Mouse (Mus musculus) CH12.LX (cell line): ENCODE measurements around the gene Klhl35. TPM values are rescaled to one million over a fixed set of nuclear protein-coding genes. Genes with fewer than 3 reads are reported as not detected.

Source experiments
- DNase-seq: peaks from one replicate; pipeline ENCODE4 v3.0.0-alpha.2; 2013; ENCODE audit errors: extremely low read depth
- H3K27ac ChIP-seq: 2 replicates; pipeline ENCODE4 v1.5.1; 2012; ENCODE audit warnings: low read depth, mild to moderate bottlenecking, control low read depth, moderate library complexity; ENCODE audit not compliant: insufficient read depth
- H3K27me3 ChIP-seq: replicated peaks from 2 replicates; pipeline ENCODE3; 2012; ENCODE audit warnings: inconsistent platforms
- H3K36me3 ChIP-seq, 2 experiments: replicated peaks in 1 of 2; 2 replicates each; pipeline versions ENCODE3 to v1.6.1; 2012; ENCODE audit warnings: inconsistent platforms in 1 of 2, low read length in 1 of 2, mild to moderate bottlenecking in 1 of 2, mixed read lengths in 1 of 2, moderate library complexity in 1 of 2; ENCODE audit not compliant: control insufficient read depth in 1 of 2, insufficient read depth in 1 of 2
- H3K4me1 ChIP-seq, 2 experiments: 2 replicates each; pipeline ENCODE4 v1.6.1; 2012; ENCODE audit warnings: inconsistent platforms in 1 of 2, moderate library complexity in 1 of 2; ENCODE audit not compliant: insufficient read depth in 2 of 2, control insufficient read depth in 1 of 2
- H3K4me2 ChIP-seq: 2 replicates; pipeline ENCODE4 v1.6.1; 2012; ENCODE audit warnings: low read depth, mild to moderate bottlenecking, control low read depth; ENCODE audit not compliant: poor library complexity, insufficient read depth, severe bottlenecking
- H3K4me3 ChIP-seq, 3 experiments: fragments of 150-350 bp in 1 of 3; sonication (generic) in 1 of 3; replicated peaks in 1 of 3; 2 replicates each; pipeline versions ENCODE3 to v1.5.1; 2011 to 2012; ENCODE audit warnings: low read depth in 2 of 3, low read length in 2 of 3, mild to moderate bottlenecking in 2 of 3, moderate library complexity in 2 of 3, control low read depth in 1 of 3, improper control_type of control experiment in 1 of 3, inconsistent platforms in 1 of 3, mixed read lengths in 1 of 3; ENCODE audit not compliant: poor library complexity in 1 of 3
- H3K79me2 ChIP-seq: replicated peaks from 2 replicates; pipeline ENCODE4 v1.6.1; 2012; ENCODE audit warnings: mild to moderate bottlenecking, moderate library complexity; ENCODE audit not compliant: control insufficient read depth, poor library complexity, insufficient read depth, severe bottlenecking; ENCODE audit errors: extremely low read depth
- H3K9ac ChIP-seq: 2 replicates; pipeline ENCODE4 v1.6.1; 2012; ENCODE audit warnings: low read depth, mild to moderate bottlenecking, control low read depth, moderate library complexity; ENCODE audit not compliant: insufficient read depth
- H3K9me3 ChIP-seq: replicated peaks from 2 replicates; pipeline ENCODE3; 2012; ENCODE audit warnings: low read length, inconsistent platforms, mixed read lengths
- CHD1 ChIP-seq: IDR thresholded peaks from 2 replicates; pipeline ENCODE4 v1.6.1; 2012; ENCODE audit warnings: low read depth, low read length, improper control_type of control experiment, inconsistent platforms
- CTCF ChIP-seq, 2 experiments: IDR thresholded peaks in 1 of 2; conservative IDR thresholded peaks in 1 of 2; 2 replicates each; pipeline ENCODE4 v1.5.1; 2011 to 2012; ENCODE audit warnings: low read depth in 2 of 2, low read length in 2 of 2, improper control_type of control experiment in 1 of 2, inconsistent platforms in 1 of 2, mild to moderate bottlenecking in 1 of 2, moderate library complexity in 1 of 2
- E2F4 ChIP-seq: IDR thresholded peaks from 2 replicates; pipeline ENCODE4 v1.6.1; 2011; ENCODE audit warnings: low read depth, low read length, improper control_type of control experiment; ENCODE audit not compliant: insufficient replicate concordance
- ELF1 ChIP-seq: IDR thresholded peaks from 2 replicates; pipeline ENCODE4 v1.6.1; 2014; ENCODE audit warnings: low read depth, mild to moderate bottlenecking, inconsistent platforms, low read length, improper control_type of control experiment
- ETS1 ChIP-seq: conservative IDR thresholded peaks from 2 replicates; pipeline ENCODE4 v1.6.1; 2012; ENCODE audit warnings: low read depth, mild to moderate bottlenecking, inconsistent platforms, low read length, improper control_type of control experiment, moderate library complexity
- GABPA ChIP-seq: IDR thresholded peaks from 2 replicates; pipeline ENCODE4 v1.6.1; 2012; ENCODE audit warnings: low read depth, low read length, improper control_type of control experiment, inconsistent platforms; ENCODE audit not compliant: insufficient replicate concordance
- IRF4 ChIP-seq: IDR thresholded peaks from 2 replicates; pipeline ENCODE4 v1.6.1; 2014; ENCODE audit warnings: low read depth, mild to moderate bottlenecking, inconsistent platforms, low read length, improper control_type of control experiment
- JUND ChIP-seq: conservative IDR thresholded peaks from 2 replicates; pipeline ENCODE4 v1.6.1; 2011; ENCODE audit warnings: low read depth, low read length, improper control_type of control experiment
- MAZ ChIP-seq: IDR thresholded peaks from 2 replicates; pipeline ENCODE4 v1.6.1; 2012; ENCODE audit warnings: low read depth, mild to moderate bottlenecking, inconsistent platforms, low read length, improper control_type of control experiment, moderate library complexity
- MEF2A ChIP-seq: IDR thresholded peaks from 2 replicates; pipeline ENCODE4 v1.6.1; 2014; ENCODE audit warnings: low read depth, mild to moderate bottlenecking, inconsistent platforms, low read length, improper control_type of control experiment, borderline replicate concordance
- MXI1 ChIP-seq: IDR thresholded peaks from 2 replicates; pipeline ENCODE4 v1.6.1; 2011; ENCODE audit warnings: mild to moderate bottlenecking, low read depth, low read length, improper control_type of control experiment
- MYC ChIP-seq: IDR thresholded peaks from 2 replicates; pipeline ENCODE4 v1.6.1; 2011; ENCODE audit warnings: low read depth, mild to moderate bottlenecking, improper control_type of control experiment, low read length
- POLR2A ChIP-seq: IDR thresholded peaks from 2 replicates; pipeline ENCODE4 v1.6.1; 2011; ENCODE audit warnings: low read depth, mild to moderate bottlenecking, improper control_type of control experiment, low read length
- RAD21 ChIP-seq: IDR thresholded peaks from 2 replicates; pipeline ENCODE4 v1.6.1; 2011; ENCODE audit warnings: low read depth, mild to moderate bottlenecking, low read length, improper control_type of control experiment, moderate library complexity
- RCOR1 ChIP-seq: conservative IDR thresholded peaks from 2 replicates; pipeline ENCODE4 v1.6.1; 2012; ENCODE audit warnings: low read depth, mild to moderate bottlenecking, inconsistent platforms, low read length, improper control_type of control experiment
- SIN3A ChIP-seq: IDR thresholded peaks from 2 replicates; pipeline ENCODE4 v1.6.1; 2012; ENCODE audit warnings: low read length, improper control_type of control experiment, inconsistent platforms
- SMC3 ChIP-seq: IDR thresholded peaks from 2 replicates; pipeline ENCODE4 v1.6.1; 2011; ENCODE audit warnings: low read depth, low read length, improper control_type of control experiment
- TBP ChIP-seq: conservative IDR thresholded peaks from 2 replicates; pipeline ENCODE4 v1.6.1; 2011; ENCODE audit warnings: low read depth, low read length, improper control_type of control experiment
- TCF12 ChIP-seq: IDR thresholded peaks from 2 replicates; pipeline ENCODE4 v1.6.1; 2014; ENCODE audit warnings: low read depth, mild to moderate bottlenecking, inconsistent platforms, low read length, improper control_type of control experiment
- UBTF ChIP-seq: IDR thresholded peaks from 2 replicates; pipeline ENCODE4 v1.6.1; 2012; ENCODE audit warnings: low read depth, mild to moderate bottlenecking, inconsistent platforms, low read length, improper control_type of control experiment, moderate library complexity
- USF1 ChIP-seq: IDR thresholded peaks from 2 replicates; pipeline ENCODE4 v1.6.1; 2014; ENCODE audit warnings: low read depth, mild to moderate bottlenecking, inconsistent platforms, low read length, improper control_type of control experiment
- USF2 ChIP-seq: conservative IDR thresholded peaks from 2 replicates; pipeline ENCODE4 v1.6.1; 2011; ENCODE audit warnings: low read depth, low read length, improper control_type of control experiment
- ZC3H11A ChIP-seq: IDR thresholded peaks from 2 replicates; pipeline ENCODE4 v1.6.1; 2012; ENCODE audit warnings: low read depth, mild to moderate bottlenecking, inconsistent platforms, low read length, improper control_type of control experiment
- ZKSCAN1 ChIP-seq: IDR thresholded peaks from 2 replicates; pipeline ENCODE4 v1.6.1; 2012; ENCODE audit warnings: low read depth, inconsistent platforms, low read length, improper control_type of control experiment, borderline replicate concordance
- ZMIZ1 ChIP-seq: IDR thresholded peaks from 2 replicates; pipeline ENCODE4 v1.6.1; 2012; ENCODE audit warnings: low read depth, mild to moderate bottlenecking, inconsistent platforms, low read length, improper control_type of control experiment
- dilution Hi-C: fragments of 300-500 bp; cut with MboI; formaldehyde crosslinking; loops from 2 replicates; pipeline ENCODE4 v1.14.3; 2020; ENCODE audit warnings: low sequenced_read_pairs; ENCODE audit not compliant: extremely low pct_unique_long_range_greater_than_20kb, extremely low pct_ligation_motif_present
- in situ Hi-C: fragments of 300-500 bp; cut with MboI; formaldehyde crosslinking; loops from 3 replicates; pipeline ENCODE4 v1.14.3; 2019; ENCODE audit warnings: low sequenced_read_pairs, low pct_ligation_motif_present, low pct_unique_long_range_greater_than_20kb, mixed read lengths
- polyA plus RNA-seq: library from polyadenylated mRNA; unstranded; fragments of >175 nt; gene quantifications from 2 replicates; pipeline ENCODE4 v1.2.1, GENCODE M21; 2012; ENCODE audit warnings: low read depth; ENCODE audit not compliant: insufficient read length
- total RNA-seq, 2 experiments: library from RNA; depleted of rRNA; stranded (reverse); fragments of 300-350 nt in 1 of 2; fragments of >200 nt in 1 of 2; gene quantifications; 2 replicates each; pipeline ENCODE4 v1.2.3; 2012 to 2014

Klhl35 gene
- total and polyA plus RNA-seq, 3 experiments: not detected

- Histone ChIP-seq H3K9me3 (no peaks in the 10 kb centered on the region), H3K4me1 (peaks cover 63 to 93% of the 10 kb centered on the region in 2 experiments), H3K36me3 (peaks cover 0 to 4% of the 10 kb centered on the region in 2 experiments), H3K79me2 (no peaks in the 10 kb centered on the region), H3K9ac (no peak overlapping the region), H3K4me2 (no peak overlapping the region), H3K4me3 (peak overlapping the region in 1 of 3 experiments; percentile 19), H3K27me3 (no peaks in the 10 kb centered on the region), H3K27ac (peak overlapping the region; percentile 37)
- peak; percentile 64 for DNase-seq
- TF ChIP-seq GABPA (no peak), USF2 (no peak), USF1 (no peak), ETS1 (no peak), ZKSCAN1 (no peak), IRF4 (0 out of 2 replicates have a peak, but pooled peaks have one; percentile 14), ELF1 (peak; percentile 61), SMC3 (no peak)
- in situ Hi-C loops: no loop called here
- dilution Hi-C loops: no loop called here
Observed at GRCm38 (mm10) chr7:99432863-99433262, 32.9 kb upstream of the Klhl35 start.

- H3K9ac ChIP-seq: 0 out of 2 replicates have a peak overlapping the region, but pooled peaks have one; percentile 1
- H3K27ac ChIP-seq: no peak overlapping the region
- peak; percentile 68 for DNase-seq
- in situ Hi-C loops (no loop called here), dilution Hi-C loops (no loop called here)
- peaks cover 0 to 11% of the 10 kb centered on the region in 2 experiments for H3K36me3 ChIP-seq
- H3K79me2 ChIP-seq: no peaks in the 10 kb centered on the region
- H3K4me3 ChIP-seq: peak overlapping the region in 1 of 3 experiments; percentile 21
- no peaks in the 10 kb centered on the region for H3K27me3 ChIP-seq
- TF ChIP-seq ZMIZ1 (0 out of 2 replicates have a peak, but pooled peaks have one; percentile 28), ZC3H11A (no peak), RAD21 (no peak), MYC (no peak), IRF4 (no peak), JUND (no peak), CHD1 (no peak), MEF2A (no peak), E2F4 (no peak), TCF12 (no peak; the same call in 1 of the 2 replicates), UBTF (no peak), POLR2A (peak; percentile 65), TBP (0 out of 2 replicates have a peak, but pooled peaks have one; percentile 38), MAZ (0 out of 2 replicates have a peak, but pooled peaks have one; percentile 31), ELF1 (peak; percentile 92), RCOR1 (no peak), MXI1 (0 out of 2 replicates have a peak, but pooled peaks have one; percentile 41), SIN3A (0 out of 2 replicates have a peak, but pooled peaks have one; percentile 24), CTCF (conservative IDR thresholded peaks at IDR 0.05 in 1 of 2, IDR thresholded peaks at IDR 0.05 in 1 of 2; ENCODE audit: low read depth in 2 of 2, low read length in 2 of 2) (no peak)
- peaks cover 47 to 84% of the 10 kb centered on the region in 2 experiments for H3K4me1 ChIP-seq
- no peaks in the 10 kb centered on the region for H3K9me3 ChIP-seq
- 0 out of 2 replicates have a peak overlapping the region, but pooled peaks have one; percentile 17 for H3K4me2 ChIP-seq
Observed at GRCm38 (mm10) chr7:99434672-99435250, 31.0 kb upstream of the Klhl35 start.
